Mouse (Mus musculus): ENCODE results near the gene Nup43.

- TF ChIP-seq CTCF (IDR thresholded peaks at IDR 0.05) (peak; percentile 67), EP300 (IDR thresholded peaks at IDR 0.05) (no peak)
Measured at GRCm38 (mm10) chr10:7673673-7674072, 6.4 kb downstream of the Nup43 start.

All from lung, postnatal 0 days (tissue).